Mouse (Mus musculus) thymus, adult 2 months (tissue): ENCODE measurements around the gene Cdk5. TPM values are rescaled to one million over a fixed set of nuclear protein-coding genes. Genes with fewer than 3 reads are reported as not detected.

Source experiments
- DNase-seq: peaks from one replicate; pipeline ENCODE4 v3.0.0; 2021
- H3K27ac ChIP-seq: fragments of 200-500 bp; 2 replicates; pipeline ENCODE4 v1.5.1; 2012; ENCODE audit warnings: low read length, control low read depth; ENCODE audit not compliant: control insufficient read depth, insufficient read depth
- H3K27me3 ChIP-seq: fragments of 200-500 bp; 2 replicates; pipeline ENCODE4 v1.6.1; 2012; ENCODE audit warnings: mild to moderate bottlenecking, low read length, moderate library complexity, mixed read lengths; ENCODE audit not compliant: control insufficient read depth, insufficient read depth
- H3K36me3 ChIP-seq: fragments of 200-500 bp; 2 replicates; pipeline ENCODE4 v1.6.1; 2012; ENCODE audit warnings: mild to moderate bottlenecking, low read length, moderate library complexity; ENCODE audit not compliant: control insufficient read depth, insufficient read depth
- H3K4me1 ChIP-seq: fragments of 200-500 bp; replicated peaks from 2 replicates; pipeline ENCODE4 v1.6.1; 2012; ENCODE audit warnings: low read length; ENCODE audit not compliant: control insufficient read depth, insufficient read depth
- H3K4me3 ChIP-seq: fragments of 200-500 bp; 2 replicates; pipeline ENCODE4 v1.5.1; 2012; ENCODE audit warnings: mild to moderate bottlenecking, low read length, control low read depth, moderate library complexity; ENCODE audit not compliant: control insufficient read depth, insufficient read depth
- CTCF ChIP-seq: fragments of 200-500 bp; IDR thresholded peaks from 2 replicates; pipeline ENCODE4 v1.5.1; 2012; ENCODE audit warnings: mild to moderate bottlenecking, control low read depth, low read length, moderate library complexity, borderline replicate concordance; ENCODE audit not compliant: control insufficient read depth, poor library complexity, insufficient read depth; ENCODE audit errors: extremely low read depth
- POLR2A ChIP-seq: fragments of 200-500 bp; IDR thresholded peaks from 2 replicates; pipeline ENCODE4 v1.6.1; 2012; ENCODE audit warnings: mild to moderate bottlenecking, low read length, control low read depth, moderate library complexity; ENCODE audit not compliant: control insufficient read depth, poor library complexity, insufficient read depth; ENCODE audit errors: extremely low read depth
- WGBS: fragments of 180-500 bp; shearing (Covaris S2); methylation state at CpG from one replicate; pipeline ENCODE4 v1.1.7; 2018; 5-methylcytosine and 5-hydroxymethylcytosine counted together
- polyA plus RNA-seq: library from polyadenylated mRNA; depleted of rRNA; stranded (reverse); fragments of >200 nt; gene quantifications from 2 replicates; pipeline ENCODE4 v1.2.3, GENCODE M21; 2012

The Cdk5 gene
- polyA plus RNA-seq, 1 experiment: 87.0 TPM

- Histone ChIP-seq H3K27ac (no peak overlapping the region), H3K4me1 (peaks cover 44% of the 10 kb centered on the region), H3K27me3 (no peaks in the 10 kb centered on the region), H3K36me3 (no peaks in the 10 kb centered on the region), H3K4me3 (no peak overlapping the region)
- TF ChIP-seq POLR2A (no peak), CTCF (no peak)
- no peak for DNase-seq
- 97% methylated on average over 7 of the region's 7 CpGs for WGBS
Measured at GRCm38 (mm10) chr5:24446630-24447029, 23.3 kb upstream of the Cdk5 start.

DNA sequence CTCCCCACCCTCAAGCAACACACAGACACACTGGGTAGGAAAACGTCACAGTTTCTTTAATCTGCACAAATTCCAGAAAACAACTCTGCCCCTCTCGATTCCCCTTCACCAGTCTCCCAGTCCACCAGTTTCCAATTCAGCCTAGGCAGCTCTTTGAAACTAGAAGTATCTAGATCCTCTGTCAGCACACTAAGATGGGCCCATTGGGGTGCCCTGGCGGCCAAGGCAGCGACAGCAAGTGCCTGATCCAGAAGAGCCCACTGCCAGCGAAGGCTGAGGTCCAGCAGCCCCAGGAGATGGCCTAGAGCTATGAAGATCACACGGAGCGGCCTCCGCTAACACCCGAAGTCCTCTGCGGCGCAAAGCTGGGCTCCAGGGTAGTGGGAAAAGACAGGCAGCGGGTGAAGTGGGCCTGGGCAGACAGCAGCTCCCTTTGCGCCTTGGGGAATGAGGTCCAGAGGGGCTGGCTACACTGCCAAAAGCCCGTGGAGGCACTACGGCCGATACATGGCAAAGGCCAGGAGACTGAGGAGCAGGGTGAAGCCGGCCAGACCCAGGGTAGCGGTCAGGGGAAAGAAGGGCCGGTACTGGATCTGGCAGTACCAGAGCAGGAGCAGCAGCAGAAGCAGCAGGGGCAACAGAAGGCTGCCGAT lies 22.2 kb upstream of the Cdk5 start:
- DNase-seq: peak; percentile 21
- TF ChIP-seq CTCF (no peak), POLR2A (no peak)
- 81% methylated on average over 20 of the region's 20 CpGs for WGBS
- Histone ChIP-seq H3K4me3 (peak overlapping the region; percentile 74), H3K27me3 (no peaks in the 10 kb centered on the region), H3K27ac (peak overlapping the region; percentile 14; the same call in 1 of the 2 replicates), H3K4me1 (peaks cover 43% of the 10 kb centered on the region), H3K36me3 (no peaks in the 10 kb centered on the region)

- Histone ChIP-seq H3K27me3 (no peaks in the 10 kb centered on the region), H3K27ac (peak within 1 kb of the TSS; percentile 14; the same call in 1 of the 2 replicates), H3K4me1 (peaks cover 43% of the 10 kb centered on the region), H3K36me3 (peaks cover 3% of the 10 kb centered on the region; the same call in 1 of the 2 replicates), H3K4me3 (peak within 1 kb of the TSS; percentile 74)
- TF ChIP-seq POLR2A (peak; percentile 92), CTCF (peak; percentile 64; the same call in 1 of the 2 replicates)
- WGBS: under 1% methylated on average over 60 of the region's 60 CpGs
- DNase-seq: peak; percentile 93
Measured at GRCm38 (mm10) chr5:24444746-24445427, 21.6 kb upstream of the Cdk5 start, which contains the start of gene Fastk. TSS of gene Fastk (minus strand) at chr5:24445287.

DNA sequence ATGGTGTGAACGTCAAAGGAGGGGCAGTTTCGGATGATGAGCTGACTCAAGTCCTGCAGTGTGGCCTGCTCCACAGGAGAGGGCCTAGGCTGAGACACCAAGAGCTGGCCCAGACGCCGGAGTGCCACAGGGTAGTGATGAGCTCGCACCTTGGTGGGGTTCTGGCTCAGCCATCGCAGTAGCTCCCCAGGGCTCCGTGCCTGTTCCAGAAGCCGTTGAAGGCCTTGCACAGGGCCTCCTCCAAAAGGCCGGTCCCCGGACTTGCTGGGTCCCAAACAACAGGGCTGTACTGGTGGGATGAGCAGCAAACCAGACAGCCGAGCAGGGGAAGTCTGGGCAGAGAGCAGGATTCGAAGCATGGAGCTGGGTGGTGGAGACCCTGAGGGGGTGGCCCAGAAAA lies 20.6 kb upstream of the Cdk5 start:
- TF ChIP-seq POLR2A (no peak), CTCF (no peak)
- WGBS: 92% methylated on average over 12 of the region's 12 CpGs
- Histone ChIP-seq H3K4me1 (peaks cover 43% of the 10 kb centered on the region), H3K27ac (no peak overlapping the region), H3K4me3 (no peak overlapping the region), H3K27me3 (no peaks in the 10 kb centered on the region), H3K36me3 (peaks cover 11% of the 10 kb centered on the region)
- no peak for DNase-seq

DNA sequence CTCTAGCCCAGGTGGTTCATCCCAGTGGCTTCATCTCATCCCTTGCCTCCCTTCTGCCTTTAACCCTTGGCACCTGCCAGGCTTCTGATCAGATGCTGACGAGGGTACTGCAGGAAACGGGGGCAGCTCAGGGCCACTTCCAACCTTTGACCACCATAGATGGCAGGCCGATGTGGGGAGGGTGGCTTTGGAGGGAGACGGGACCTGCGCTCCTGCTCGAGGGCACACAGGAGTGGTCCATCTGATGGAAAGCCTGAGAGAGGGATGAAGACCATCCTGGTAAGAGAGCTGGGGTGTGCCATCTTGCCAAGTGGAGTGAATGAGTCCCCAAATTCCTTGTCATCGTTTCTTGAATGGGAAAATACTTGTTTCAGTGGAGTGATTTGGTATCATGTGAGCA lies 19.9 kb upstream of the Cdk5 start:
- Histone ChIP-seq H3K27me3 (no peaks in the 10 kb centered on the region), H3K36me3 (peaks cover 17% of the 10 kb centered on the region), H3K27ac (no peak overlapping the region), H3K4me3 (no peak overlapping the region), H3K4me1 (peaks cover 43% of the 10 kb centered on the region)
- TF ChIP-seq CTCF (no peak), POLR2A (no peak)
- no peak for DNase-seq
- 88% methylated on average over 7 of the region's 7 CpGs for WGBS

DNA sequence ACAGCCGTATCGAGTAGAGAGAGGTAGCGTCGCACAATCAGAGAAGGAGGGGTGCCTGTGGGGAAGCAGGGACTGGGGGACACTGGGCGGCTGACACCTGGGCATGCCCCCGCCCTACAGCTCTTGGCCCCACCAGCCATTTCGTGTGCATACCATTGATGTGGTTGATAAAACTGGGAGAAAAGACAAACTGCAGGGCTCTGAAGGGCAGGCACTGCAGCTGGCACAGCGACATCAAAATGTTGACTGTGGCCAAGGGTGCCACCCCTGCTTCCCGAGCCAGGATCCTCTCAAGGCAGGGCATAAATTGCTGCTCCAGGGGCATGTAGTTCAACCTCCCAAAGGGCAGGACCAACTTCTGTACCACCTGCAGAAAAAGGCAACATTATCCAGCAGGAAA lies 18.7 kb upstream of the Cdk5 start:
- H3K36me3 ChIP-seq: peaks cover 17% of the 10 kb centered on the region
- H3K27ac ChIP-seq: no peak overlapping the region; the same call in 1 of the 2 replicates
- no peak overlapping the region for H3K4me3 ChIP-seq
- TF ChIP-seq POLR2A: no peak
- TF ChIP-seq CTCF: no peak
- 6% methylated on average over 9 of the region's 9 CpGs for WGBS
- peaks cover 39% of the 10 kb centered on the region for H3K4me1 ChIP-seq
- no peaks in the 10 kb centered on the region for H3K27me3 ChIP-seq
- peak; percentile 13 for DNase-seq
